Mouse (Mus musculus): ENCODE results near the gene Dnah8. TPM values are rescaled to one million over a fixed set of nuclear protein-coding genes. Genes with fewer than 3 reads are reported as not detected.

The Dnah8 gene
- total RNA-seq, 2 experiments from 2014 or later = 3.6 to 4.6 TPM

GRCm38 (mm10) chr17:30743947-30744346 lies 119.8 kb downstream of the Dnah8 start:
- DNase-seq (ENCODE audit: low spot score in 2 of 2) = no peak

- DNase-seq (ENCODE audit: low spot score in 2 of 2) = peak; percentile 86 to 90
These were observed 122.2 kb downstream of the Dnah8 start for GRCm38 (mm10) chr17:30746056-30747024.

GRCm38 (mm10) chr17:30749391-30749790 lies 125.2 kb downstream of the Dnah8 start:
- no peak for DNase-seq (ENCODE audit: low spot score in 2 of 2)

- no peak for DNase-seq (ENCODE audit: low spot score in 2 of 2)
These were observed 126.1 kb downstream of the Dnah8 start for GRCm38 (mm10) chr17:30750269-30750668.

GRCm38 (mm10) chr17:30752370-30752818 lies 128.2 kb downstream of the Dnah8 start:
- peak; percentile 69 to 89 for DNase-seq (ENCODE audit: low spot score in 2 of 2)

GRCm38 (mm10) chr17:30753201-30753600 lies 129.0 kb downstream of the Dnah8 start:
- no peak for DNase-seq (ENCODE audit: low spot score in 2 of 2)

- no peak for DNase-seq (ENCODE audit: low spot score in 2 of 2)
These were observed 132.6 kb downstream of the Dnah8 start for GRCm38 (mm10) chr17:30756771-30757170.

GRCm38 (mm10) chr17:30760307-30760706 lies 136.2 kb downstream of the Dnah8 start:
- no peak for DNase-seq (ENCODE audit: low spot score in 2 of 2)

- no peak for DNase-seq (ENCODE audit: low spot score in 2 of 2)
These were observed 140.1 kb downstream of the Dnah8 start for GRCm38 (mm10) chr17:30764276-30764675.

- no peak for DNase-seq (ENCODE audit: low spot score in 2 of 2)
These were observed 150.3 kb downstream of the Dnah8 start for GRCm38 (mm10) chr17:30774416-30774815.

GRCm38 (mm10) chr17:30775096-30775495 lies 150.9 kb downstream of the Dnah8 start:
- no peak for DNase-seq (ENCODE audit: low spot score in 2 of 2)

- no peak for DNase-seq (ENCODE audit: low spot score in 2 of 2)
These were observed 156.9 kb downstream of the Dnah8 start for GRCm38 (mm10) chr17:30781046-30781445.

GRCm38 (mm10) chr17:30782286-30782685 lies 158.1 kb downstream of the Dnah8 start:
- no peak for DNase-seq (ENCODE audit: low spot score in 2 of 2)

- no peak for DNase-seq (ENCODE audit: low spot score in 2 of 2)
These were observed 164.2 kb downstream of the Dnah8 start for GRCm38 (mm10) chr17:30788361-30788760.

GRCm38 (mm10) chr17:30790816-30791215 lies 166.7 kb downstream of the Dnah8 start:
- DNase-seq (ENCODE audit: low spot score in 2 of 2) = no peak

GRCm38 (mm10) chr17:30792396-30792795 lies 168.2 kb downstream of the Dnah8 start:
- DNase-seq (ENCODE audit: low spot score in 2 of 2) = no peak

- no peak for DNase-seq (ENCODE audit: low spot score in 2 of 2)
These were observed 172.5 kb downstream of the Dnah8 start for GRCm38 (mm10) chr17:30796616-30797015.

- DNase-seq (ENCODE audit: low spot score in 2 of 2) = no peak
These were observed 176.3 kb downstream of the Dnah8 start for GRCm38 (mm10) chr17:30800261-30800985.

GRCm38 (mm10) chr17:30803668-30804067 lies 179.5 kb downstream of the Dnah8 start:
- DNase-seq (ENCODE audit: low spot score in 2 of 2) = no peak

- DNase-seq (ENCODE audit: low spot score in 2 of 2) = peak; percentile 67 to 78
These were observed 180.8 kb downstream of the Dnah8 start for GRCm38 (mm10) chr17:30804955-30805354.

- no peak for DNase-seq (ENCODE audit: low spot score in 2 of 2)
These were observed 181.4 kb downstream of the Dnah8 start for GRCm38 (mm10) chr17:30805511-30806059.

Measured in layer of hippocampus, postnatal 14 days (tissue).